Mouse (Mus musculus) neural tube, embryonic 12.5 days (tissue): ENCODE results near the gene Wdr48. TPM values are rescaled to one million over a fixed set of nuclear protein-coding genes. Genes with fewer than 3 reads are reported as not detected.

Source experiments
- ATAC-seq: fragments of 200-750 bp; cut with Nextera tagmentation; 2 replicates; pipeline ENCODE4 v1.8.0; 2017; ENCODE audit warnings: low read depth, mild to moderate bottlenecking, moderate TSS enrichment, moderate library complexity; ENCODE audit not compliant: low FRiP score
- H3K27ac ChIP-seq: fragments of 300-500 bp; sonication (generic); 2 replicates; pipeline ENCODE4 v1.5.1; 2016
- H3K27me3 ChIP-seq: fragments of 300-500 bp; sonication (generic); replicated peaks from 2 replicates; pipeline ENCODE4 v1.6.1; 2016; ENCODE audit warnings: mild to moderate bottlenecking
- H3K36me3 ChIP-seq: fragments of 300-500 bp; sonication (generic); 2 replicates; pipeline ENCODE4 v1.6.1; 2016; ENCODE audit warnings: mild to moderate bottlenecking
- H3K4me1 ChIP-seq: fragments of 300-500 bp; sonication (generic); 2 replicates; pipeline ENCODE4 v1.6.1; 2016
- H3K4me2 ChIP-seq: fragments of 300-500 bp; sonication (generic); replicated peaks from 2 replicates; pipeline ENCODE4 v1.6.1; 2016; ENCODE audit warnings: mild to moderate bottlenecking
- H3K4me3 ChIP-seq: fragments of 300-500 bp; sonication (generic); 2 replicates; pipeline ENCODE4 v1.5.1; 2016
- H3K9ac ChIP-seq: fragments of 300-500 bp; sonication (generic); 2 replicates; pipeline ENCODE4 v1.6.1; 2016; ENCODE audit warnings: mild to moderate bottlenecking
- H3K9me3 ChIP-seq: fragments of 300-500 bp; sonication (generic); 2 replicates; pipeline ENCODE4 v1.6.1; 2016; ENCODE audit warnings: mild to moderate bottlenecking
- WGBS: fragments of 180-500 bp; shearing (Covaris S2); methylation state at CpG from one replicate; pipeline ENCODE4 v1.1.7; 2016; 5-methylcytosine and 5-hydroxymethylcytosine counted together
- polyA plus RNA-seq: library from polyadenylated mRNA; unstranded; fragments of >200 nt; fragmentation: Nextera tagmentation; extraction: Ambion mirVana; gene quantifications from 2 replicates; pipeline ENCODE4 v1.2.1, GENCODE M21; 2016

Gene Wdr48
- polyA plus RNA-seq = 63.1 and 67.7 TPM in 2 replicates

DNA sequence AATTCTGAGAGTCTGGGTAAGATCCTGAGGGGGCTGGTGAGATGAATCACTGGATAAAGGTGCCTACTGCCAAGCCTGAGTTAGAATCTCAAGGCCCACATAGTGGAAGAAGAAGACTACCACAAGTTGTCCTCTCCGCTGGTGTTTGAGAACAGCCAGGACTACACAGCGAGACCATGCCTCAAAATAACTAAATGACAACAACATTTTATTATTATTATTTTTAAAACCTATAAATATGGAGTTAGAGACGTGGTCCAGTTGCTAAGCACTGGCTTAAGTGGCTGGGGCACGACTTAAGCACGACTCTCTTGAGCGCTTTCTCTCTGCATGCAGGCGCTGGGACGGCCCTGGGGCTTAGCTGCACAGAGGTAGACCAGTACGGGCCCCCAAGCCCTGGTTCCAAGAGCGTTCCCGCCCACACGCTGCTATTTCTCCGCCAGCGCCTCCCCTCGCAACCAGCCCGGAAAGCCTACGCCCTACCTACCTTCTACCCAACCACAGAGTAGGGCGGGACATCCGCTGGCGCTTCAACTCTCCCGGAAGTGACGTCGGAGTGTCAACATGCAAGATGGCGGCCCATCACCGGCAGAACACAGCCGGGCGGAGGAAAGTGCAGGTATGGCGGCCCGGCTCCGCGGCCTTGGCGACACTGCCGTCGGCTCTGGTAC, at the start of gene Wdr48:
TSS of gene Wdr48 (plus strand) at position 540 of the 671 bp plus-strand sequence.
- H3K27ac ChIP-seq = peak within 1 kb of the TSS; percentile 53; the same call in 1 of the 2 replicates
- peaks cover 11% of the 10 kb centered on the region for H3K4me1 ChIP-seq
- H3K9ac ChIP-seq = peak within 1 kb of the TSS; percentile 93
- WGBS = 5% methylated on average over 34 of the region's 34 CpGs
- no peaks in the 10 kb centered on the region for H3K9me3 ChIP-seq
- H3K27me3 ChIP-seq = 0 out of 2 replicates have a peak, but pooled peaks cover 5% of the 10 kb centered on the region
- H3K4me3 ChIP-seq = peak within 1 kb of the TSS; percentile 97
- peak within 1 kb of the TSS; percentile 76 for H3K4me2 ChIP-seq
- peak; percentile 99 for ATAC-seq
- 0 out of 2 replicates have a peak, but pooled peaks cover 3% of the 10 kb centered on the region for H3K36me3 ChIP-seq

GRCm38 (mm10) chr9:119847187-119847586, 47.5 kb upstream of the Wdr48 start:
- Histone ChIP-seq H3K4me3 (no peak overlapping the region), H3K9me3 (no peaks in the 10 kb centered on the region), H3K27me3 (no peaks in the 10 kb centered on the region), H3K36me3 (no peaks in the 10 kb centered on the region), H3K27ac (no peak overlapping the region), H3K4me1 (peaks cover 16% of the 10 kb centered on the region), H3K9ac (no peak overlapping the region), H3K4me2 (no peak overlapping the region)
- WGBS = 84% methylated on average over 6 of the region's 6 CpGs
- ATAC-seq = no peak

- Histone ChIP-seq H3K4me1 (peaks cover 16% of the 10 kb centered on the region), H3K27ac (no peak overlapping the region), H3K9me3 (no peaks in the 10 kb centered on the region; the same call in 1 of the 2 replicates), H3K9ac (no peak overlapping the region), H3K4me2 (no peak overlapping the region; the same call in 1 of the 2 replicates), H3K27me3 (no peaks in the 10 kb centered on the region), H3K36me3 (no peaks in the 10 kb centered on the region), H3K4me3 (no peak overlapping the region)
- 34% methylated on average over 7 of the region's 7 CpGs for WGBS
- ATAC-seq = no peak
Observed at GRCm38 (mm10) chr9:119848671-119849070, 46.0 kb upstream of the Wdr48 start.

DNA sequence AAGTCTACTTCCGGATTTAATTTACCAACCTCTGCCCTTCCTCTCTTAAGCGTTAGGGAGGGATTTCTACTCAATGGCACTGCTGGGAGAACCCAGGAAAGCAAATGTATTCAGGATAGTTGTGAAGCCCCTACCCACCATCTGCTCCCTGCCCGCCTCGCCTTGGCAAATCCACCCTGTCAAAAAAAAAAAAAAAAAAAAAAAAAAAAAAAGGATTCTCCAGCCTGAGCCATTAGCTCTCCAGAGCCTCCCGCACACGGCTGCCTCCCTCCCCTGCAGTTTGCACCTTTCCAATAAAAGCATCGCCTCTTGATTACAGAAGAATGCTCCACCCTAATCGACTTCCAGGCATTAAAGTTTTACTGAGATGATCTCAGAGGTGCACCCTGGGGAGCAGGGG, 45.5 kb upstream of the Wdr48 start:
- H3K36me3 ChIP-seq = no peaks in the 10 kb centered on the region
- H3K27me3 ChIP-seq = no peaks in the 10 kb centered on the region
- H3K27ac ChIP-seq = no peak overlapping the region
- 10% methylated on average over 8 of the region's 8 CpGs for WGBS
- no peaks in the 10 kb centered on the region; the same call in 1 of the 2 replicates for H3K9me3 ChIP-seq
- no peak for ATAC-seq
- H3K9ac ChIP-seq = no peak overlapping the region
- no peak overlapping the region for H3K4me3 ChIP-seq
- H3K4me1 ChIP-seq = peaks cover 16% of the 10 kb centered on the region
- no peak overlapping the region; the same call in 1 of the 2 replicates for H3K4me2 ChIP-seq

- no peak overlapping the region for H3K4me2 ChIP-seq
- no peak for ATAC-seq
Observed at GRCm38 (mm10) chr9:119852347-119853030, 42.2 kb upstream of the Wdr48 start.

GRCm38 (mm10) chr9:119853071-119853846, 41.4 kb upstream of the Wdr48 start:
- peaks cover 8% of the 10 kb centered on the region for H3K4me1 ChIP-seq
- no peaks in the 10 kb centered on the region for H3K36me3 ChIP-seq
- WGBS = 70% methylated on average over 2 of the region's 2 CpGs
- H3K9me3 ChIP-seq = peaks cover 13% of the 10 kb centered on the region
- ATAC-seq = no peak
- H3K4me2 ChIP-seq = no peak overlapping the region
- no peak overlapping the region for H3K4me3 ChIP-seq
- no peak overlapping the region for H3K27ac ChIP-seq
- no peaks in the 10 kb centered on the region for H3K27me3 ChIP-seq
- no peak overlapping the region for H3K9ac ChIP-seq

More at GRCm38 (mm10) chr9:119852347-119853030, 42.2 kb upstream of the Wdr48 start:
- Histone ChIP-seq H3K9me3 (peaks cover 5% of the 10 kb centered on the region), H3K27ac (no peak overlapping the region), H3K36me3 (no peaks in the 10 kb centered on the region), H3K27me3 (no peaks in the 10 kb centered on the region), H3K4me1 (peaks cover 8% of the 10 kb centered on the region), H3K9ac (no peak overlapping the region), H3K4me3 (no peak overlapping the region)
- WGBS = 60% methylated on average over 10 of the region's 10 CpGs

GRCm38 (mm10) chr9:119854170-119854569, 40.5 kb upstream of the Wdr48 start:
- no peak overlapping the region for H3K9ac ChIP-seq
- peaks cover 17% of the 10 kb centered on the region for H3K9me3 ChIP-seq
- no peaks in the 10 kb centered on the region for H3K36me3 ChIP-seq
- H3K4me3 ChIP-seq = no peak overlapping the region
- WGBS = 61% methylated on average over 8 of the region's 8 CpGs
- peaks cover 5% of the 10 kb centered on the region for H3K4me1 ChIP-seq
- no peaks in the 10 kb centered on the region for H3K27me3 ChIP-seq
- no peak overlapping the region for H3K27ac ChIP-seq
- H3K4me2 ChIP-seq = no peak overlapping the region
- ATAC-seq = no peak

GRCm38 (mm10) chr9:119887144-119887901, 7.4 kb upstream of the Wdr48 start:
- Histone ChIP-seq H3K4me3 (no peak overlapping the region), H3K4me1 (0 out of 2 replicates have a peak, but pooled peaks cover 6% of the 10 kb centered on the region), H3K9ac (no peak overlapping the region), H3K27me3 (0 out of 2 replicates have a peak, but pooled peaks cover 5% of the 10 kb centered on the region), H3K9me3 (no peaks in the 10 kb centered on the region), H3K27ac (no peak overlapping the region), H3K4me2 (no peak overlapping the region), H3K36me3 (no peaks in the 10 kb centered on the region)
- WGBS = 74% methylated on average over 4 of the region's 4 CpGs
- no peak for ATAC-seq

- no peak overlapping the region for H3K27ac ChIP-seq
- no peaks in the 10 kb centered on the region for H3K9me3 ChIP-seq
- no peak overlapping the region for H3K9ac ChIP-seq
- H3K27me3 ChIP-seq = 0 out of 2 replicates have a peak, but pooled peaks cover 5% of the 10 kb centered on the region
- no peak overlapping the region for H3K4me3 ChIP-seq
- peak; percentile 56; the same call in 1 of the 2 replicates for ATAC-seq
- H3K4me2 ChIP-seq = no peak overlapping the region
- no peaks in the 10 kb centered on the region for H3K36me3 ChIP-seq
- WGBS = 37% methylated on average over 2 of the region's 2 CpGs
- H3K4me1 ChIP-seq = 0 out of 2 replicates have a peak, but pooled peaks cover 6% of the 10 kb centered on the region
Observed at GRCm38 (mm10) chr9:119888843-119889246, 5.8 kb upstream of the Wdr48 start.

GRCm38 (mm10) chr9:119889446-119889845, 5.2 kb upstream of the Wdr48 start:
- no peak overlapping the region for H3K27ac ChIP-seq
- H3K27me3 ChIP-seq = 0 out of 2 replicates have a peak, but pooled peaks cover 5% of the 10 kb centered on the region
- 81% methylated on average over 9 of the region's 9 CpGs for WGBS
- H3K4me3 ChIP-seq = no peak overlapping the region
- H3K9ac ChIP-seq = no peak overlapping the region
- no peaks in the 10 kb centered on the region for H3K36me3 ChIP-seq
- ATAC-seq = no peak
- H3K9me3 ChIP-seq = no peaks in the 10 kb centered on the region
- 0 out of 2 replicates have a peak, but pooled peaks cover 6% of the 10 kb centered on the region for H3K4me1 ChIP-seq
- no peak overlapping the region for H3K4me2 ChIP-seq

GRCm38 (mm10) chr9:119890692-119891091, 4.0 kb upstream of the Wdr48 start:
- H3K27ac ChIP-seq = no peak overlapping the region
- no peak overlapping the region for H3K4me3 ChIP-seq
- ATAC-seq = no peak
- WGBS = 52% methylated on average over 2 of the region's 2 CpGs
- H3K27me3 ChIP-seq = 0 out of 2 replicates have a peak, but pooled peaks cover 5% of the 10 kb centered on the region
- H3K9me3 ChIP-seq = no peaks in the 10 kb centered on the region
- H3K9ac ChIP-seq = no peak overlapping the region
- no peaks in the 10 kb centered on the region for H3K36me3 ChIP-seq
- H3K4me1 ChIP-seq = peaks cover 11% of the 10 kb centered on the region
- no peak overlapping the region for H3K4me2 ChIP-seq
